Mouse (Mus musculus): ENCODE results near the gene Supt6. TPM values are rescaled to one million over a fixed set of nuclear protein-coding genes. Genes with fewer than 3 reads are reported as not detected.

Supt6 gene
- polyA plus RNA-seq, 1 experiment from 2014 or later = 17.7 TPM

DNA sequence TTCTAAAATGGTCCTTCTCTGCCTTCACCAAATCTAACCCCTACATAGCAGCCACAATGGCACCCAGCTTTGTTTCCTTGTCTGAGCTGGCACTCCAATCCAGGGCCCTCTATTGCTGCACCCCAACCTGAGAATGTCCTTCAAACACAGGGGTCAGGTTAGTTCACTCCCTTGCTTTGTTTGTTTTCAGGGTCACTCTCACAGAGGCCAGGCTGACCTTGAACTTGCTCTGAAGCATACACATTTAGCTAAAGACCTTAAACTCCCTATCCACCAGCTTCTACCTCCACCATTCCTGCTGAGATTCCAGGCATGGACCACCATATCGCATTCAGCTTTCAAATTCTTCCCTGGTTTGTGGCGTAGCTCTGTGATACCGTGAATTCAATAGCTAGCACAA, 71.3 kb downstream of the Supt6 start:
- H3K9me3 ChIP-seq (replicated peaks; ENCODE audit: control insufficient read depth, low read length) = no peaks in the 10 kb centered on the region
- no peak overlapping the region for H3K4me3 ChIP-seq (ENCODE audit: low read depth, low read length)
- no peak overlapping the region for H3K27ac ChIP-seq (ENCODE audit: low read depth, low read length)
- H3K4me1 ChIP-seq (ENCODE audit: control insufficient read depth, insufficient read depth, low read length) = peaks cover 16% of the 10 kb centered on the region
- peaks cover 4% of the 10 kb centered on the region for H3K36me3 ChIP-seq (ENCODE audit: control insufficient read depth, insufficient read depth, low read length)
- H3K27me3 ChIP-seq (replicated peaks; ENCODE audit: control insufficient read depth, insufficient read depth, low read length) = no peaks in the 10 kb centered on the region
- H3K9ac ChIP-seq (ENCODE audit: low read length) = no peak overlapping the region
- ATAC-seq (no peak), DNase-seq (ENCODE audit: low spot score) (no peak)
- H3K4me2 ChIP-seq (ENCODE audit: low read length) = no peak overlapping the region
- 90% methylated on average over 3 of the region's 3 CpGs for WGBS

DNA sequence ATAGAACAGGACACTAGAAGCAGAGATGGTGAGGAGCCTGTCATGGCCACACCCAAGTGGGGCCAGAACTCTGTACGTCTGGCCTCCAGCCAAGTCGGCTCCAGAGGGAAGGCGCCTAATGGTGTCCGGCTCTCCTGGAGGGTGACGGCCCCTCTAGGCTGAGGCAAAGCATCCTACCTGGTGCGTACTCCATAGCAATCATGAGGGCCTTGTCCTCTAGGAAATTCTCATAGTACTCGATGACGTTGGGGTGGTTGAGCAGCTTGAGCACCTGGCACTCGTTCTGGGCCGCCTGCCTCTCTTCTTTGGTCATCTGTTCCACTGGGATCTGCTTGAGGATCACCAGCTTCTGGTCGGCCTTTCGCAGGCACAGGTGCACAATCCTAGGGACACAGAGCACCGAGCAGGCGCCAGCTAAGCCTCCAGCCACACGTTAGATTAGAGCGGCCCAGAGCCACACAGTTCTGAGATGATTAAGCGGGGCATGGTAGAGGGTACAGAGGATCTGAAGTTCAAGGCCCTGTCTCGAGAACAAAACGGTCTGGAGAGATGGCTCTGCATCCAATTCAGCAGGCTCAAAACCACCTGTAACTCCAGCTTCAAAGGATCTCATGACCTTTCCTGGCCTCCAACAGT, 72.9 kb downstream of the Supt6 start:
- Histone ChIP-seq H3K4me2 (ENCODE audit: low read length) (no peak overlapping the region), H3K36me3 (ENCODE audit: control insufficient read depth, insufficient read depth, low read length) (no peaks in the 10 kb centered on the region), H3K9me3 (replicated peaks; ENCODE audit: control insufficient read depth, low read length) (no peaks in the 10 kb centered on the region), H3K4me3 (ENCODE audit: low read depth, low read length) (no peak overlapping the region), H3K9ac (ENCODE audit: low read length) (no peak overlapping the region), H3K4me1 (ENCODE audit: control insufficient read depth, insufficient read depth, low read length) (peaks cover 9% of the 10 kb centered on the region), H3K27me3 (replicated peaks; ENCODE audit: control insufficient read depth, insufficient read depth, low read length) (no peaks in the 10 kb centered on the region), H3K27ac (ENCODE audit: low read depth, low read length) (no peak overlapping the region)
- DNase-seq (ENCODE audit: low spot score) (no peak), ATAC-seq (no peak)
- WGBS = 86% methylated on average over 19 of the region's 19 CpGs

DNA sequence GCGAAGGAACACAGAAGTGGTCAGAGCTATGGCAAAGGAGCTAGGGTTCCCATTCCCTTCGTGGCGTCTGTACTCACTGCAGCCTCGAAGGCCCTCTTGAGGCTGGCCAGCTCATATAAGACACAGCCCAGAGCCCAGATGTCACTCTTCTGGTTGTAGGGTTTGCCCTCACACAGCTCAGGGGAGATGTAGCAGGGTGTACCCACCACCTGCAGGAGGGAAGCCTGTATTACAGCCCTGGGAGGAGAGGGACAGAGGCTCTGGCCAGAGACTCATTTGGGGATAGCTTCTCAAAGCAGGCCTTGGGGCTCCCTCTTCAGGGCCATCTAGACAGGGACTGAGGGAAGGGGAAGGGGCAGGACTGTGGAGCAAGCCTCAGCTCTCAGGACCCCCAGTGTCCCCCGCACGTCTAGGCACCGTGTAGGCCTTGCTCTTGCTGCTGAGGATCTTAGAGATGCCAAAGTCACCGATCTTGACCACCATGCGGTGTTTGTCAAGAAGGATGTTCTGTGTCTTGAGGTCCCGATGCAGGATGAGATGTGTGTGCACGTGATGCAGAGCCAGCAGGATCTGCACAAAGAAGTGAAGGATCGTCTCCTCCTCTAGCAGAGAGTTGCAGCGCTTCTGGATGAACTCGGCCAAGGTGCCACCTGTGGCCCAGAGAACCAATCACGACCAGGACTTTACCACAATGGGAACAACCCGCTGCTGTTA, 73.6 kb downstream of the Supt6 start:
- no peak overlapping the region for H3K4me3 ChIP-seq (ENCODE audit: low read depth, low read length)
- DNase-seq (ENCODE audit: low spot score) = no peak
- H3K36me3 ChIP-seq (ENCODE audit: control insufficient read depth, insufficient read depth, low read length) = no peaks in the 10 kb centered on the region
- H3K4me1 ChIP-seq (ENCODE audit: control insufficient read depth, insufficient read depth, low read length) = peaks cover 4% of the 10 kb centered on the region
- H3K27ac ChIP-seq (ENCODE audit: low read depth, low read length) = no peak overlapping the region
- H3K9me3 ChIP-seq (replicated peaks; ENCODE audit: control insufficient read depth, low read length) = no peaks in the 10 kb centered on the region
- no peaks in the 10 kb centered on the region for H3K27me3 ChIP-seq (replicated peaks; ENCODE audit: control insufficient read depth, insufficient read depth, low read length)
- no peak for ATAC-seq
- 76% methylated on average over 16 of the region's 16 CpGs for WGBS
- H3K4me2 ChIP-seq (ENCODE audit: low read length) = no peak overlapping the region
- H3K9ac ChIP-seq (ENCODE audit: low read length) = no peak overlapping the region

DNA sequence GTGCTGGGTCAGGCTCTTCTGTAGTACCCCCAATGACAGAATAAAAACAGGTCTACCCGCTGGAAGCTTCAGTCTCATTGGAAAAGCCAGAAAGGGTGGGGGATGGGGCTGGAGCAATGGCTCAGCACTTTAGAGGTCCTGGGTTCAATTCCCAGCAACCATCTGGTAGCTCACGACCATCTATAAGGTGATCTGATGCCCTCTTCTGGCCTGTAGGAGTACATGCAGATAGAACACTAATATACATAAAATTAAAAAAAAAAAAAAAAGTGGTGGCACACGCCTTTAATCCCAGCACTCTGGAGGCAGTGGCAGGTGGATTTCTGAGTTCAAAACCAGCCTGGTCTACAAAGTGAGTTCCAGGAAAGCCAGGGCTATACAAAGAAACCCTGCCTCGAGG, 74.5 kb downstream of the Supt6 start:
- Histone ChIP-seq H3K36me3 (ENCODE audit: control insufficient read depth, insufficient read depth, low read length) (no peaks in the 10 kb centered on the region), H3K9ac (ENCODE audit: low read length) (no peak overlapping the region), H3K4me2 (ENCODE audit: low read length) (no peak overlapping the region), H3K4me3 (ENCODE audit: low read depth, low read length) (no peak overlapping the region), H3K9me3 (replicated peaks; ENCODE audit: control insufficient read depth, low read length) (no peaks in the 10 kb centered on the region), H3K27ac (ENCODE audit: low read depth, low read length) (no peak overlapping the region), H3K4me1 (ENCODE audit: control insufficient read depth, insufficient read depth, low read length) (no peaks in the 10 kb centered on the region), H3K27me3 (replicated peaks; ENCODE audit: control insufficient read depth, insufficient read depth, low read length) (no peaks in the 10 kb centered on the region)
- WGBS = 74% methylated on average over 4 of the region's 4 CpGs
- no peak for DNase-seq (ENCODE audit: low spot score)
- ATAC-seq = no peak

DNA sequence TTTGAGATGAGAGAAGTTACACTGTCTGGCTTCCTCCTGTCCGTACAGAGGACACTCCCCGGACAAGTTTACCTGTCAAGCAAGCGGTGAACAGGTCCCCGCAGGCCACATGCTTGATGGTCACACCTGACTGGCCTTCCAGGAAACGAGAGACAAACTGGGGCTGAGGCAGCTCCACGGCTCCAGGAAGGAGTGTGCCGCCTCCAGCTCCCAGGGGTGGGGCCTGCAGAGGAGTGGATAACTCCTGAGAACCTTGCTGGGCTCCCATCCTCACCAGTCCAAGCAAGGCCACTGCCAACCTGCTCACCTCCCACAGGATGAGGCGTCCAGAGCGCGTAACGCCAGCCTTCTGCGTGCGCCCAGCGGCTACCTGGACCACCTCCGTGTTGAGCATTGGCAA, 75.5 kb downstream of the Supt6 start:
- H3K4me3 ChIP-seq (ENCODE audit: low read depth, low read length) = no peak overlapping the region
- ATAC-seq = no peak
- WGBS = 92% methylated on average over 15 of the region's 15 CpGs
- no peak overlapping the region for H3K4me2 ChIP-seq (ENCODE audit: low read length)
- DNase-seq (ENCODE audit: low spot score) = no peak
- no peaks in the 10 kb centered on the region for H3K36me3 ChIP-seq (ENCODE audit: control insufficient read depth, insufficient read depth, low read length)
- no peak overlapping the region for H3K9ac ChIP-seq (ENCODE audit: low read length)
- peaks cover 6% of the 10 kb centered on the region for H3K4me1 ChIP-seq (ENCODE audit: control insufficient read depth, insufficient read depth, low read length)
- H3K9me3 ChIP-seq (replicated peaks; ENCODE audit: control insufficient read depth, low read length) = no peaks in the 10 kb centered on the region
- no peak overlapping the region for H3K27ac ChIP-seq (ENCODE audit: low read depth, low read length)
- H3K27me3 ChIP-seq (replicated peaks; ENCODE audit: control insufficient read depth, insufficient read depth, low read length) = no peaks in the 10 kb centered on the region

DNA sequence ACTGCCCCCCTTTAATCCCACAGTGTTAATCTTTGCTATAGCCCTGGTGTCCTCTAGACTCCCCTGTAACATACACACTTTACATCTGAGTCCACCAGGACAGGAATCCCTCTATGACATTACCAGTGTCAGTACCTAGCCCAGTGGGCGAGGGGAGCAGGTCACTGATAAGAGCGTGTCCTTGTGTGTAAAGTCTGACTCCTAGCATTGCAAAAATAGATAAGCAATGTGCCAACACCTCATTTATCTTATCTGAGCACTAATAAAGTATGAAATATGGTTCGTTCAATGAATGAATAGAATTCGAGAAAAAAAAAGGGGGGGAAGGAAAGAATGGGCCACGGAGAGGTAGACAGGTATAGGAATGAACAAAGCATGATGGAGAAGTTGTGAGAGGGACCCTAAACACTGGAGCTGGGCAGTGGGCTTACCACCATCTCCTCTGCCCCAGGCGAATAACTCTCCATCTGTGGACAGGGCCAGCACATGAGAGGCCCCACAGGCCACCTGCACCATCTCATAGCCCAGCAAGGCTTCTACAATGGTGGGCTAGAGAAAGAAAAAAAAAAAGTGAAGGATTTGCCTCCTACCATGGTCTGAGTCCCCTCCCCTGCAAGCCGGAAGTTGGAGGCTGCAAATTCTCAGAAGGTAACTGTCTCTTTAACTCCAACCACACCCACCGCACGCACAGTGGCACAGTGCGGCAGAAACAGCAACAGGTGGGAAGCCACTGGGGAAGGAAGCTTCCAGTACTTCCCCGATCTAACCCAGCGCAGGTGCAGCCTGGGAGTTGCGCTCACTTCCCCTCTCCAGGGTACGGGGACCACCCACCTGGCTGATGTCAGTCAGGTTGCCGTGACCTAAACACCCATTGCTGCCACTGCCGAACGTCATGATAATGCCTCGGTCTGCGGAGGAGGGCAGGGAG, 77.0 kb downstream of the Supt6 start:
- Histone ChIP-seq H3K4me3 (ENCODE audit: low read depth, low read length) (no peak overlapping the region), H3K4me2 (ENCODE audit: low read length) (no peak overlapping the region)
- WGBS = 60% methylated on average over 19 of the region's 19 CpGs

DNA sequence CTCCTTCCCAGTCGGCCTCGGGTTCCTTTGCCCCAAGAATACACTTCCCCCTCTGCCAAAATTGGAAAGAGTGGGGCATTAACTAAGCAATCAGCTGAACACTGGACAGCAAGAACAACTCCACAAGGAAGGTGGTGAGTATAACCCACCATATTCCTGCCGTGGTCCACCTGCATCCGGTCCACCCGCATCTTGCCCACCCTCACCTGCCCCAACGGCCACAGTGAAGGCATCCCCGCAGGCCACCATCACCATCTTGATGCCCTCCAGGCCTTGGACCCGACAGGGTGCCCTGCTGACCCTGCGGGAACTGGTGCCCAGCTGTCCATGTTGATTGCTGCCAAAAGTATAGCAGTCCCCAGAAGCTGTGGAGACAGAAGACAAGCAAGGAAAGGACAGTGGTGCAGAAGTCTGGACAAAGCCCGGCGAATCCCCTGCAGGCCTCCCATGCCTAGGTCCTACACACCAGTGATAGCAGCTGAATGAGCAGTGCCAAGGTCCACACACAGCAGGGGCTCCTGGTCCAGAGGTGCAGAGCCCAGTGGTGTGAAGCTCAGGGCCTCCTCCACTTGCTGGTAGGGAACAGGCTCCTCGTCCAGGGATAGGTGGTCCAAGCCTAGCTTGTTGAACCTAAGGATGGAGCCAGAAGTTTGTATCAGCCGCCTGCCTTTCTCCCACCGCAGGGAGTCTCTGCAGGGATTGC, 78.4 kb downstream of the Supt6 start:
- peaks cover 20% of the 10 kb centered on the region for H3K4me1 ChIP-seq (ENCODE audit: control insufficient read depth, insufficient read depth, low read length)
- H3K27ac ChIP-seq (ENCODE audit: low read depth, low read length) = no peak overlapping the region
- H3K36me3 ChIP-seq (ENCODE audit: control insufficient read depth, insufficient read depth, low read length) = peaks cover 3% of the 10 kb centered on the region; the same call in 1 of the 2 replicates
- no peaks in the 10 kb centered on the region for H3K9me3 ChIP-seq (replicated peaks; ENCODE audit: control insufficient read depth, low read length)
- H3K27me3 ChIP-seq (replicated peaks; ENCODE audit: control insufficient read depth, insufficient read depth, low read length) = no peaks in the 10 kb centered on the region
- no peak overlapping the region for H3K9ac ChIP-seq (ENCODE audit: low read length)
- H3K4me2 ChIP-seq (ENCODE audit: low read length) = no peak overlapping the region
- H3K4me3 ChIP-seq (ENCODE audit: low read depth, low read length) = no peak overlapping the region
- no peak for ATAC-seq
- 82% methylated on average over 14 of the region's 14 CpGs for WGBS
- no peak for DNase-seq (ENCODE audit: low spot score)

More for the DNA sequence above, 77.0 kb downstream of the Supt6 start:
- no peak for DNase-seq (ENCODE audit: low spot score)
- no peak overlapping the region for H3K9ac ChIP-seq (ENCODE audit: low read length)
- H3K36me3 ChIP-seq (ENCODE audit: control insufficient read depth, insufficient read depth, low read length) = no peaks in the 10 kb centered on the region
- no peaks in the 10 kb centered on the region for H3K9me3 ChIP-seq (replicated peaks; ENCODE audit: control insufficient read depth, low read length)
- H3K27me3 ChIP-seq (replicated peaks; ENCODE audit: control insufficient read depth, insufficient read depth, low read length) = no peaks in the 10 kb centered on the region
- H3K4me1 ChIP-seq (ENCODE audit: control insufficient read depth, insufficient read depth, low read length) = peaks cover 6% of the 10 kb centered on the region
- no peak overlapping the region for H3K27ac ChIP-seq (ENCODE audit: low read depth, low read length)
- ATAC-seq = no peak

DNA sequence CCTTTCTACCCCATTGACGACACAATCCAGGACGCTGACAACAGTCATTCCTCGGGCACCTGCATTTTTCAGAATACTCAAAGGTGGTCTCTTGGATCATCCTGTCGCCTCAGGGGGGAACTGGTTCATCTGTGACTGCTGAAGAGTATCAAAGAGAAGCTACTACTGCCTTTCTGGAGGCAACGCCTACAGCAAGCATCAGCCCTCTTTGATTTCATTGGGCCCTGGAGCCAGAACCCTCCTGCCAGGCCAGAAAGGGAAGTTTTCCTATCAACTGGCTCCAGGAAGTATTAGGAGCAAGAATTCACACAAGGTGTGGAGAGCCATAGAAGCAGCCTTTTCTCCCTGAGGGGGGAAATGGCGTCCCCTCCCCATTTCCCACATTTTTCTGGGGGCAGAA, 79.1 kb downstream of the Supt6 start:
- Histone ChIP-seq H3K4me1 (ENCODE audit: control insufficient read depth, insufficient read depth, low read length) (peaks cover 23% of the 10 kb centered on the region), H3K9ac (ENCODE audit: low read length) (no peak overlapping the region), H3K4me2 (ENCODE audit: low read length) (no peak overlapping the region), H3K4me3 (ENCODE audit: low read depth, low read length) (no peak overlapping the region), H3K27me3 (replicated peaks; ENCODE audit: control insufficient read depth, insufficient read depth, low read length) (no peaks in the 10 kb centered on the region), H3K9me3 (replicated peaks; ENCODE audit: control insufficient read depth, low read length) (no peaks in the 10 kb centered on the region), H3K36me3 (ENCODE audit: control insufficient read depth, insufficient read depth, low read length) (peaks cover 11% of the 10 kb centered on the region), H3K27ac (ENCODE audit: low read depth, low read length) (no peak overlapping the region)
- no peak for DNase-seq (ENCODE audit: low spot score)
- no peak for ATAC-seq
- WGBS = 74% methylated on average over 6 of the region's 6 CpGs
